Mouse (Mus musculus): ENCODE measurements around the gene Ctnna3. TPM values are rescaled to one million over a fixed set of nuclear protein-coding genes. Genes with fewer than 3 reads are reported as not detected.

The Ctnna3 gene
- total RNA-seq, 1 experiment from 2014 or later = not detected

- no peak for ATAC-seq (ENCODE audit: extremely low read depth, insufficient number of reproducible peaks, low FRiP score, poor library complexity, severe bottlenecking)
These were observed 564.4 kb downstream of the Ctnna3 start for GRCm38 (mm10) chr10:63994251-63994650.

GRCm38 (mm10) chr10:64001531-64001930 is 571.6 kb downstream of the Ctnna3 start:
- no peak for ATAC-seq (ENCODE audit: extremely low read depth, insufficient number of reproducible peaks, low FRiP score, poor library complexity, severe bottlenecking)

GRCm38 (mm10) chr10:64001996-64002395 is 572.1 kb downstream of the Ctnna3 start:
- ATAC-seq (ENCODE audit: extremely low read depth, insufficient number of reproducible peaks, low FRiP score, poor library complexity, severe bottlenecking) = no peak

GRCm38 (mm10) chr10:64020347-64020746 is 590.4 kb downstream of the Ctnna3 start:
- ATAC-seq (ENCODE audit: extremely low read depth, insufficient number of reproducible peaks, low FRiP score, poor library complexity, severe bottlenecking) = no peak

- ATAC-seq (ENCODE audit: extremely low read depth, insufficient number of reproducible peaks, low FRiP score, poor library complexity, severe bottlenecking) = no peak
These were observed 593.4 kb downstream of the Ctnna3 start for GRCm38 (mm10) chr10:64023340-64023739.

- no peak for ATAC-seq (ENCODE audit: extremely low read depth, insufficient number of reproducible peaks, low FRiP score, poor library complexity, severe bottlenecking)
These were observed 601.0 kb downstream of the Ctnna3 start for GRCm38 (mm10) chr10:64030901-64031300.

- no peak for ATAC-seq (ENCODE audit: extremely low read depth, insufficient number of reproducible peaks, low FRiP score, poor library complexity, severe bottlenecking)
These were observed 610.0 kb downstream of the Ctnna3 start for GRCm38 (mm10) chr10:64039760-64040535.

GRCm38 (mm10) chr10:64041218-64041617 is 611.3 kb downstream of the Ctnna3 start:
- ATAC-seq (ENCODE audit: extremely low read depth, insufficient number of reproducible peaks, low FRiP score, poor library complexity, severe bottlenecking) = no peak

- no peak for ATAC-seq (ENCODE audit: extremely low read depth, insufficient number of reproducible peaks, low FRiP score, poor library complexity, severe bottlenecking)
These were observed 612.0 kb downstream of the Ctnna3 start for GRCm38 (mm10) chr10:64041892-64042291.

- ATAC-seq (ENCODE audit: extremely low read depth, insufficient number of reproducible peaks, low FRiP score, poor library complexity, severe bottlenecking) = no peak
These were observed 619.3 kb downstream of the Ctnna3 start for GRCm38 (mm10) chr10:64049151-64049550.

- no peak for ATAC-seq (ENCODE audit: extremely low read depth, insufficient number of reproducible peaks, low FRiP score, poor library complexity, severe bottlenecking)
These were observed 620.0 kb downstream of the Ctnna3 start for GRCm38 (mm10) chr10:64049946-64050345.

GRCm38 (mm10) chr10:64063704-64064103 is 633.8 kb downstream of the Ctnna3 start:
- ATAC-seq (ENCODE audit: extremely low read depth, insufficient number of reproducible peaks, low FRiP score, poor library complexity, severe bottlenecking) = no peak

- ATAC-seq (ENCODE audit: extremely low read depth, insufficient number of reproducible peaks, low FRiP score, poor library complexity, severe bottlenecking) = no peak
These were observed 646.0 kb downstream of the Ctnna3 start for GRCm38 (mm10) chr10:64075944-64076343.

GRCm38 (mm10) chr10:64076410-64077052 is 646.6 kb downstream of the Ctnna3 start:
- no peak for ATAC-seq (ENCODE audit: extremely low read depth, insufficient number of reproducible peaks, low FRiP score, poor library complexity, severe bottlenecking)

GRCm38 (mm10) chr10:64082345-64082744 is 652.4 kb downstream of the Ctnna3 start:
- no peak for ATAC-seq (ENCODE audit: extremely low read depth, insufficient number of reproducible peaks, low FRiP score, poor library complexity, severe bottlenecking)

GRCm38 (mm10) chr10:64083813-64084212 is 653.9 kb downstream of the Ctnna3 start:
- ATAC-seq (ENCODE audit: extremely low read depth, insufficient number of reproducible peaks, low FRiP score, poor library complexity, severe bottlenecking) = no peak

- no peak for ATAC-seq (ENCODE audit: extremely low read depth, insufficient number of reproducible peaks, low FRiP score, poor library complexity, severe bottlenecking)
These were observed 654.6 kb downstream of the Ctnna3 start for GRCm38 (mm10) chr10:64084465-64084864.

- ATAC-seq (ENCODE audit: extremely low read depth, insufficient number of reproducible peaks, low FRiP score, poor library complexity, severe bottlenecking) = no peak
These were observed 656.3 kb downstream of the Ctnna3 start for GRCm38 (mm10) chr10:64086183-64086566.

- no peak for ATAC-seq (ENCODE audit: extremely low read depth, insufficient number of reproducible peaks, low FRiP score, poor library complexity, severe bottlenecking)
These were observed 656.9 kb downstream of the Ctnna3 start for GRCm38 (mm10) chr10:64086567-64087391.

- ATAC-seq (ENCODE audit: extremely low read depth, insufficient number of reproducible peaks, low FRiP score, poor library complexity, severe bottlenecking) = no peak
These were observed 657.6 kb downstream of the Ctnna3 start for GRCm38 (mm10) chr10:64087521-64087920.

All from neutrophil, adult 5-6 weeks (primary cell).